Mouse (Mus musculus) midbrain, embryonic 15.5 days (tissue): Measurements from ENCODE around the gene Cnksr3. TPM values are rescaled to one million over a fixed set of nuclear protein-coding genes. Genes with fewer than 3 reads are reported as not detected.

Experiments
- ATAC-seq: fragments of 200-750 bp; cut with Nextera tagmentation; replicated peaks from 2 replicates; pipeline ENCODE4 v1.8.0; 2017; ENCODE audit warnings: moderate TSS enrichment
- H3K27ac ChIP-seq: fragments of 300-500 bp; sonication (generic); 2 replicates; pipeline ENCODE4 v1.5.1; 2015; ENCODE audit warnings: mild to moderate bottlenecking, inconsistent platforms
- H3K27me3 ChIP-seq: fragments of 300-500 bp; sonication (generic); replicated peaks from 2 replicates; pipeline ENCODE4 v1.6.1; 2015; ENCODE audit warnings: inconsistent platforms
- H3K36me3 ChIP-seq: fragments of 300-500 bp; sonication (generic); replicated peaks from 2 replicates; pipeline ENCODE4 v1.6.1; 2015; ENCODE audit warnings: inconsistent platforms
- H3K4me1 ChIP-seq: fragments of 300-500 bp; sonication (generic); 2 replicates; pipeline ENCODE4 v1.6.1; 2015; ENCODE audit warnings: inconsistent platforms
- H3K4me2 ChIP-seq: fragments of 300-500 bp; sonication (generic); 2 replicates; pipeline ENCODE4 v1.6.1; 2015; ENCODE audit warnings: inconsistent platforms, mild to moderate bottlenecking, moderate library complexity
- H3K4me3 ChIP-seq: fragments of 300-500 bp; sonication (generic); 2 replicates; pipeline ENCODE4 v1.5.1; 2015; ENCODE audit warnings: mild to moderate bottlenecking, inconsistent platforms
- H3K9ac ChIP-seq: fragments of 300-500 bp; sonication (generic); 2 replicates; pipeline ENCODE4 v1.6.1; 2015; ENCODE audit warnings: mild to moderate bottlenecking, inconsistent platforms
- H3K9me3 ChIP-seq: fragments of 300-500 bp; sonication (generic); 2 replicates; pipeline ENCODE4 v1.6.1; 2016; ENCODE audit warnings: inconsistent platforms
- WGBS: fragments of 180-500 bp; shearing (Covaris S2); methylation state at CpG from one replicate; pipeline ENCODE4 v1.1.7; 2015; ENCODE audit warnings: mixed read lengths; 5-methylcytosine and 5-hydroxymethylcytosine counted together
- polyA plus RNA-seq: library from polyadenylated mRNA; unstranded; fragments of >200 nt; fragmentation: Nextera tagmentation; extraction: Ambion mirVana; gene quantifications from 2 replicates; pipeline ENCODE4 v1.2.1, GENCODE M21; 2015

Gene Cnksr3
- polyA plus RNA-seq, 1 experiment from 2014 or later: 2.1 TPM

DNA sequence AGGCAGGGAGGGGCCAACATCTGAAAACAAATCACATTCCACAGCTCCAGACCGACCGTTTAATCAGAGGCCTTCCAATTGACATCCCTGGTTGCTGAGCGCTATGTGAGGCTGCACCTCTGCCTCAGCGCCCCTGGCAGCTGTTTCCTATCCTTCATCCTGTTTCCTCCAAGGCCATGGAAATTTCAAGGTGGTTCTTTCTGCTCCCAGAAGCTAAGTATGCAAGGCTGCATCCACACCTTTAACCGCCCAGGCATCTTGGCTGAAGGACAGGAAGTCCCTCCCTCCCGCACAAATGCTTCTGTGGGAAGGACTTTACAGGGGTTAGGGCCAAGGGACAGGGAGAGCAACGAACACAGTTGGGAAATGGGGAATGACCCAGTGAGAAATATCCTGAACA lies 24.2 kb downstream of the Cnksr3 start:
- ATAC-seq: no peak
- Histone ChIP-seq H3K36me3 (no peaks in the 10 kb centered on the region), H3K27me3 (no peaks in the 10 kb centered on the region), H3K4me1 (no peaks in the 10 kb centered on the region), H3K9me3 (no peaks in the 10 kb centered on the region), H3K4me2 (no peak overlapping the region), H3K4me3 (no peak overlapping the region), H3K9ac (no peak overlapping the region), H3K27ac (no peak overlapping the region)
- WGBS: 78% methylated on average over 7 of the region's 7 CpGs

DNA sequence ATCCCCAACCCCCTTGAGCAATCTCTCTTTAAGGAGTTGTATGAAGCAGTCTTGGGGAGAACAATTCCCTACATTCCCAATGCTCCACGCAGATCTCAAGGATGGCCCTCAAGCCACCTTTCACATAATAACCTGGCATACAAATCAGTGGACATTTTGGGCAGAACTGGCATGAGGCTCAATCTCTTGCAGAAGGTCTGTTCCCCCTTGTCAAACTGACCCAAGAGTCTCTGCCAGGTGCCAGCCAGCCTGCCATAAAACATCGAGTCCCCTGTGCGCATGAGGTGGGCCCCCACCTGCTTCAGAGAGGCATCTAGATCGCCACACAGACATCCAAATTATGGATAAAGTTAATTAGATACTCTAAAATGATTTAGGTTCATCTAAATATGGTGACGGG lies 25.0 kb downstream of the Cnksr3 start:
- H3K9ac ChIP-seq: no peak overlapping the region
- no peak overlapping the region for H3K4me3 ChIP-seq
- H3K27ac ChIP-seq: no peak overlapping the region
- H3K9me3 ChIP-seq: no peaks in the 10 kb centered on the region
- H3K36me3 ChIP-seq: no peaks in the 10 kb centered on the region
- no peaks in the 10 kb centered on the region for H3K4me1 ChIP-seq
- no peak for ATAC-seq
- 95% methylated on average over 5 of the region's 5 CpGs for WGBS
- no peak overlapping the region for H3K4me2 ChIP-seq
- no peaks in the 10 kb centered on the region for H3K27me3 ChIP-seq

- H3K4me2 ChIP-seq: no peak overlapping the region
- H3K9ac ChIP-seq: no peak overlapping the region
- H3K27ac ChIP-seq: no peak overlapping the region
- H3K4me3 ChIP-seq: no peak overlapping the region
- 98% methylated on average over 5 of the region's 5 CpGs for WGBS
- no peak for ATAC-seq
- no peaks in the 10 kb centered on the region for H3K27me3 ChIP-seq
- no peaks in the 10 kb centered on the region for H3K4me1 ChIP-seq
- H3K9me3 ChIP-seq: no peaks in the 10 kb centered on the region
- no peaks in the 10 kb centered on the region for H3K36me3 ChIP-seq
Observed at GRCm38 (mm10) chr10:7186018-7186417, 26.0 kb downstream of the Cnksr3 start.

- Histone ChIP-seq H3K4me1 (no peaks in the 10 kb centered on the region), H3K9ac (no peak overlapping the region), H3K9me3 (no peaks in the 10 kb centered on the region), H3K4me3 (no peak overlapping the region), H3K4me2 (no peak overlapping the region), H3K27me3 (no peaks in the 10 kb centered on the region), H3K36me3 (no peaks in the 10 kb centered on the region), H3K27ac (0 out of 2 replicates have a peak overlapping the region, but pooled peaks have one; percentile 13)
- ATAC-seq: no peak
- WGBS: 40% methylated on average over 6 of the region's 6 CpGs
Observed at GRCm38 (mm10) chr10:7183171-7183631, 28.8 kb downstream of the Cnksr3 start.

DNA sequence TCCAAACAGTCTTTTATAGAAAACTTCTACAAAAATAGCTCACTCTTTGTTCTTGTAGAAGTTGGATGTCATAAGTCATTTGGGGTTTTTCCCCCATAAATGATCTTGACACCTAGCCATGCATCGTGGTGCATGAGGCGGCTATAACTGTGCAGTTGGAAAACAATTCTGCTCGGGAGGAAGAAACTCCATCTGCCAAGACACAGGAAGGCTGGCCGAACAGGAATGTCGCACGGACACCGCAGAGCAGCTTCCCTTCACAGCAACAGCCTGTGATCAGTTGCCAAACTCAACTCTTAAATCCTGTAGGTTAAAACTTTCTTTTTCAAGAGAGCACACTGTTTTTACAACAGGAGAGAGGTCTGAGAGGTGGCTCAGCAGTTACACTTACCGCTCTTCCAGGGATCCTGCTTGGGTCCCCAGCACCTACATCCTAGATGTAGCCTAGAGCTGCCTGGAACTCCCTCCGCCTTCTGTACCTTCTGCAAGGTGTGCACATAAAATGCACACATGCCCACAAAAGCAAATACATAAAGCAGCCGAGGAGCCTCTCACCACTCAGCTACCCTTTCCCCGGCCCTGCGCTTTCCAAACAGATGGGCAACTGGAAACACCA lies 29.4 kb downstream of the Cnksr3 start:
- H3K27ac ChIP-seq: no peak overlapping the region

GRCm38 (mm10) chr10:7180296-7180695 lies 31.7 kb downstream of the Cnksr3 start:
- Histone ChIP-seq H3K27ac (no peak overlapping the region), H3K4me2 (no peak overlapping the region), H3K36me3 (no peaks in the 10 kb centered on the region), H3K9ac (no peak overlapping the region), H3K4me3 (no peak overlapping the region), H3K4me1 (no peaks in the 10 kb centered on the region), H3K9me3 (no peaks in the 10 kb centered on the region), H3K27me3 (no peaks in the 10 kb centered on the region)
- 93% methylated on average over 5 of the region's 5 CpGs for WGBS
- ATAC-seq: no peak

More for the DNA sequence above, 29.4 kb downstream of the Cnksr3 start:
- ATAC-seq: no peak
- no peak overlapping the region for H3K4me3 ChIP-seq
- H3K4me2 ChIP-seq: no peak overlapping the region
- H3K36me3 ChIP-seq: no peaks in the 10 kb centered on the region
- H3K4me1 ChIP-seq: no peaks in the 10 kb centered on the region
- no peaks in the 10 kb centered on the region for H3K27me3 ChIP-seq
- no peak overlapping the region for H3K9ac ChIP-seq
- WGBS: 72% methylated on average over 12 of the region's 12 CpGs
- no peaks in the 10 kb centered on the region for H3K9me3 ChIP-seq

- Histone ChIP-seq H3K27me3 (no peaks in the 10 kb centered on the region), H3K4me1 (no peaks in the 10 kb centered on the region), H3K4me2 (no peak overlapping the region), H3K27ac (no peak overlapping the region), H3K9me3 (no peaks in the 10 kb centered on the region), H3K4me3 (no peak overlapping the region), H3K36me3 (no peaks in the 10 kb centered on the region), H3K9ac (no peak overlapping the region)
- no peak for ATAC-seq
- 85% methylated on average over 10 of the region's 10 CpGs for WGBS
Observed at GRCm38 (mm10) chr10:7178571-7178970, 33.5 kb downstream of the Cnksr3 start.

DNA sequence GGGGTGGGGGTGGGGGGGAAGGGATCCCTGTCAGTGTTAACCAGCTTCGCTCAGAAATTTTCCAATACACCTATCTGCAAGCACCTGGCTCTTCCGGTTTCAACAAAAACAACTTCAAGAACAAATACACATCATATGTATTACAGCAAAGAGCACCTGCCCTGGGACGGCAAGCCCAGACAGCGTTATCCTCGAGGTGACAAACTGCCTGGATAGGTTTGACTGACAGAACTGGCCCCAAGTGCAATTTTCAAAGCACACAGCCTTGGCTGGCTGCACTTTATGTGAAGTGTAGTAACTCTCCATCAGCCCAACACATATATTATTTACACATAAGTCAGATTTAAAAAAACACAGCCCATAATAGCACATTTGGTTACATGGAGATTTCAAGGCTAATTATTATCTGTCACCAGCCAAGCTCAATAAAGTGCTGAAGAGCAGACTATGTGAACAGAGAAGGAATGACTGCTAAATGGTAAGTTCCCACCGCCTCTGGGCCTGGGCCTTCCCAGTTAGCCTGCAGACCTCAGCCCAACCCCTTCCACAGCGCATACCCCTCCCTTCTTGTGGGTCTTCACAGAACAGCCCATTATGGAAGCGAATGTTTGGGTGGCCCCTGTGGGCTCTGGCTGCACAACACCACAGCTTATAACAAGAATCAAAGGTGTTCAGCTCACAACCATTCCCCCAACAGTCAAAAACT lies 35.7 kb downstream of the Cnksr3 start:
- Histone ChIP-seq H3K27me3 (no peaks in the 10 kb centered on the region), H3K36me3 (no peaks in the 10 kb centered on the region), H3K4me2 (no peak overlapping the region), H3K9ac (no peak overlapping the region), H3K4me1 (no peaks in the 10 kb centered on the region), H3K27ac (no peak overlapping the region), H3K4me3 (no peak overlapping the region), H3K9me3 (no peaks in the 10 kb centered on the region)
- 89% methylated on average over 8 of the region's 8 CpGs for WGBS
- no peak; the same call in 1 of the 2 replicates for ATAC-seq

DNA sequence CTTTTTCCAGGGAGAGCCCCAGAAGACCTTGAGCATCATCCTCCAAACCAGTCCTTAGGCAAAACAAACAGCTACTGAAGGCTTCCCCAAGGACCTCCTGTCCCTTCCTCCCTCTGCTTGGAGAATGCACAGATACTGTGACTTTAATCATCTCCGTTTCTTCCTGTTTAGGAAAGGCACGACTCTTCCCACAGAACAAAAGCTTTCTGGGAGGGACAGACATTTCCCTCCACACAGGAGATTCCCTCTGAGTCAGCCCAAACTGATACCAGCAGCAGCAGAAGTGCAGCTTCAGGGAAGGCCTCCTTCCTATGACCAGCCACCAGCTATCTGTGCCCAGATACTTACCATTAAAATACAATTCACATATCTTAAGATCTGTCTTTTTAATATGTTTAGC lies 37.6 kb downstream of the Cnksr3 start:
- Histone ChIP-seq H3K9ac (no peak overlapping the region), H3K9me3 (no peaks in the 10 kb centered on the region), H3K4me2 (no peak overlapping the region), H3K27me3 (no peaks in the 10 kb centered on the region), H3K27ac (no peak overlapping the region), H3K4me1 (no peaks in the 10 kb centered on the region), H3K36me3 (no peaks in the 10 kb centered on the region), H3K4me3 (no peak overlapping the region)
- 51% methylated on average over 2 of the region's 2 CpGs for WGBS
- ATAC-seq: no peak

- H3K27me3 ChIP-seq: no peaks in the 10 kb centered on the region
- no peaks in the 10 kb centered on the region for H3K4me1 ChIP-seq
- 88% methylated on average over 1 of the region's 1 CpGs for WGBS
- no peaks in the 10 kb centered on the region for H3K36me3 ChIP-seq
- no peaks in the 10 kb centered on the region for H3K9me3 ChIP-seq
- H3K4me3 ChIP-seq: no peak overlapping the region
- no peak overlapping the region for H3K4me2 ChIP-seq
- no peak overlapping the region for H3K9ac ChIP-seq
- no peak overlapping the region for H3K27ac ChIP-seq
- no peak for ATAC-seq
Observed at GRCm38 (mm10) chr10:7173098-7173497, 38.9 kb downstream of the Cnksr3 start.

DNA sequence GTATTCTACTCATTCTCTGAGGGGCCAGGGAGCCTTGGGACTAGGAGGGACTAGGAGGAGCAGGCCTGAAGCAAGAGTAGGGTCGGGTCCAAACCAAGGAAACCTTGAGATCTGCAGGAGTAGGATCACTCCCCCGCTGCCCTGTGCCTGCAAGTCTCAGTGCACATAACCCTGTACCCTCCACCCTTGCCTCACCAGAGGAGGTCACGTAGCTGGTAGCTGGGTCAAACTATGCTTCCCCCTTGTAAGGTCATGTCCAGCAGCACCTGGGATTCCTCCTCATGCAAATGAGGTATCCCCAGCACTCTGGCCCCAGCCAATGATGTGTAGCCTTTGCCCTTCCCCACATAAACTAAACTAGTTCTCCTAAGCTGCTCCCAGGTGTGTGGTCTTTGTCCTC lies 41.6 kb downstream of the Cnksr3 start:
- H3K27me3 ChIP-seq: no peaks in the 10 kb centered on the region
- H3K9ac ChIP-seq: no peak overlapping the region
- H3K4me2 ChIP-seq: no peak overlapping the region
- H3K27ac ChIP-seq: no peak overlapping the region
- no peaks in the 10 kb centered on the region for H3K9me3 ChIP-seq
- WGBS: 93% methylated on average over 3 of the region's 3 CpGs
- no peaks in the 10 kb centered on the region for H3K36me3 ChIP-seq
- no peak overlapping the region for H3K4me3 ChIP-seq
- no peaks in the 10 kb centered on the region for H3K4me1 ChIP-seq
- no peak for ATAC-seq

DNA sequence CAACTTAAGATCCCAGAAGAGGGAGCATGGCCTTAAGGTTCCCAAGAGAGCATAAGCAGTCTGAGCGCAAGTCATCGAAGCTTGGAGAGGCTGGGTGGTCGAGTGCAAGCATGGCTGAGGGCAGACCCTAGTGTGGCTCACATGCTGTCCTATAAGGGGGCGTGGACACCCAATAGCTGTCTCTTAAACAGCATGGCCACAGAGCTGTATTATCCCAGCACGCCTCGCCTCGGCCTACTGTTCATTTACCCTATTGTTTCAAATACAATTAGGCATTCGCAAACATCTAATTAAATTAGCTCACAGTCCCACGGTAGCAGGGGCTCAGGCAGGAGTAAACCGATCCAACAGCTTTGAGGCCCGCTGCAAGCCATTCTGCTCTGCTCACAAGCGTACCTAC lies 49.0 kb downstream of the Cnksr3 start:
- ATAC-seq: peak; percentile 24; the same call in 1 of the 2 replicates
- Histone ChIP-seq H3K9me3 (no peaks in the 10 kb centered on the region), H3K36me3 (no peaks in the 10 kb centered on the region), H3K27me3 (no peaks in the 10 kb centered on the region), H3K4me3 (no peak overlapping the region), H3K27ac (no peak overlapping the region), H3K4me2 (no peak overlapping the region), H3K9ac (no peak overlapping the region), H3K4me1 (peaks cover 19% of the 10 kb centered on the region)
- 57% methylated on average over 12 of the region's 12 CpGs for WGBS

- 0 out of 2 replicates have a peak overlapping the region, but pooled peaks have one; percentile 47 for H3K27ac ChIP-seq
- H3K4me2 ChIP-seq: peak overlapping the region; percentile 39
- peaks cover 19% of the 10 kb centered on the region for H3K4me1 ChIP-seq
- no peaks in the 10 kb centered on the region for H3K27me3 ChIP-seq
- no peaks in the 10 kb centered on the region for H3K9me3 ChIP-seq
- H3K36me3 ChIP-seq: no peaks in the 10 kb centered on the region
- 0 out of 2 replicates have a peak overlapping the region, but pooled peaks have one; percentile 3 for H3K9ac ChIP-seq
- no peak overlapping the region for H3K4me3 ChIP-seq
- WGBS: 49% methylated on average over 7 of the region's 7 CpGs
- ATAC-seq: peak; percentile 73
Observed at GRCm38 (mm10) chr10:7159061-7159511, 53.0 kb downstream of the Cnksr3 start.
